In the genomic region with DNA sequence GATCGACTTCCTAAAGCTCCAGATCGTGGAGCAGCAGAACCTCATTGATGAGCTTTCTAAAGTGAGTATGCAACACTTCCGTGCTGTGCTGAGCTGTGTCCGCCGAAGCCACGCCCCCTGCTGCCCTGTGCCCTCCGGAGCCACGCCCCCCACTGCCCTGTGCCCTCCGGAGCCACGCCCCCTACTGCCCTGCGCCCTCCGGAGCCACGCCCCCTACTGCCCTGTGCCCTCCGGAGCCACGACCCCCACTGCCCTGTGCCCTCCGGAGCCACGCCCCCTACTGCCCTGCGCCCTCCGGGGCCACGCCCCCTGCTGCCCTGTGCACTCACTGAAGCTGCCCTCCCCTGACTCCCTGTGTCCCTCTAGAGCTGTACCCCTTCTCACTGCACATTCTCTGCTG, we compare ENCODE assay signal across 8 mouse cellular contexts.
DNase-seq lines count a peak whose midpoint lies in the region; ATAC-seq lines count a peak whose summit lies in the region.
"Had no signal": no experiment of that assay in that cellular context is flagged by ENCODE, and none has a peak within 500 bp of the region (broad histone marks: within the 10 kb centered on the region; RNA-seq: fewer than 3 reads in every experiment).

No protein-coding gene starts in this region.

- H3K4me3 ChIP-seq in midbrain, embryonic 12.5 days, result peak overlapping the region; percentile 13; the same call in 1 of the 2 replicates
- H3K4me3 ChIP-seq in midbrain, embryonic 14.5 days (replicated peaks; ENCODE audit: low read depth, low read length), result no peak overlapping the region
- H3K4me3 ChIP-seq in hindbrain, embryonic 14.5 days (replicated peaks; ENCODE audit: low read length), result no peak overlapping the region

- ATAC-seq in midbrain, embryonic 12.5 days (ENCODE audit: low FRiP score, low read depth), result no peak
- no peak for ATAC-seq in midbrain, embryonic 14.5 days (ENCODE audit: low FRiP score, low TSS enrichment)
- ATAC-seq in hindbrain, embryonic 14.5 days (ENCODE audit: low FRiP score), result no peak

- no peaks in the 10 kb centered on the region for H3K36me3 ChIP-seq in midbrain, embryonic 12.5 days
- no peaks in the 10 kb centered on the region for H3K36me3 ChIP-seq in midbrain, embryonic 14.5 days (ENCODE audit: control insufficient read depth, insufficient read depth, low read length)
- no peaks in the 10 kb centered on the region; the same call in 1 of the 2 replicates for H3K36me3 ChIP-seq in hindbrain, embryonic 14.5 days (replicated peaks; ENCODE audit: control insufficient read depth, insufficient read depth)

- intact Hi-C loops in left cerebral cortex, postnatal 36 days (cut with DNase I), result no loop called here

- H3K27ac ChIP-seq in midbrain, embryonic 12.5 days (replicated peaks), result no peak overlapping the region
- no peak overlapping the region for H3K27ac ChIP-seq in midbrain, embryonic 14.5 days (replicated peaks; ENCODE audit: low read depth, low read length)
- H3K27ac ChIP-seq in hindbrain, embryonic 14.5 days, result no peak overlapping the region

- H3K4me2 ChIP-seq in midbrain, embryonic 12.5 days (replicated peaks), result peak overlapping the region; percentile 44
- H3K4me2 ChIP-seq in midbrain, embryonic 14.5 days (ENCODE audit: low read length), result no peak overlapping the region
- H3K4me2 ChIP-seq in hindbrain, embryonic 14.5 days (replicated peaks), result 0 out of 2 replicates have a peak overlapping the region, but pooled peaks have one; percentile 15

- WGBS in midbrain, embryonic 12.5 days, result 11% methylated on average over 18 of the region's 20 CpGs
- 8% methylated on average over 20 of the region's 20 CpGs for WGBS in midbrain, embryonic 14.5 days
- WGBS in hindbrain, embryonic 14.5 days, result 15% methylated on average over 19 of the region's 20 CpGs

- peaks cover 4% of the 10 kb centered on the region for H3K27me3 ChIP-seq in midbrain, embryonic 12.5 days
- no peaks in the 10 kb centered on the region for H3K27me3 ChIP-seq in midbrain, embryonic 14.5 days (ENCODE audit: control insufficient read depth, insufficient read depth, low read length)
- H3K27me3 ChIP-seq in hindbrain, embryonic 14.5 days (ENCODE audit: control insufficient read depth, insufficient read depth, low read length), result no peaks in the 10 kb centered on the region

- 0 out of 2 replicates have a peak, but pooled peaks cover 13% of the 10 kb centered on the region for H3K4me1 ChIP-seq in midbrain, embryonic 12.5 days
- H3K4me1 ChIP-seq in midbrain, embryonic 14.5 days (ENCODE audit: control insufficient read depth, insufficient read depth, low read length), result 0 out of 2 replicates have a peak, but pooled peaks cover 5% of the 10 kb centered on the region
- no peaks in the 10 kb centered on the region for H3K4me1 ChIP-seq in hindbrain, embryonic 14.5 days (replicated peaks; ENCODE audit: control insufficient read depth, insufficient read depth, low read length)

- no peak overlapping the region for H3K9ac ChIP-seq in midbrain, embryonic 12.5 days (replicated peaks)
- no peak overlapping the region for H3K9ac ChIP-seq in midbrain, embryonic 14.5 days (replicated peaks; ENCODE audit: low read length)
- H3K9ac ChIP-seq in hindbrain, embryonic 14.5 days, result no peak overlapping the region

- no peak for DNase-seq in midbrain, embryonic 14.5 days
- DNase-seq in hindbrain, embryonic 14.5 days (ENCODE audit: low spot score), result no peak
- peak; percentile 37 for DNase-seq in liver
- peak; percentile 86 for DNase-seq in testis, postnatal 10 days (ENCODE audit: low spot score)
- no peak for DNase-seq in right cerebral cortex, postnatal 25 days
- DNase-seq in left cerebral cortex, postnatal 36 days (ENCODE audit: low spot score in 2 of 2), result no peak
- DNase-seq: gastrocnemius, postnatal 25 days had no signal

- no peaks in the 10 kb centered on the region for H3K9me3 ChIP-seq in midbrain, embryonic 12.5 days
- no peaks in the 10 kb centered on the region for H3K9me3 ChIP-seq in midbrain, embryonic 14.5 days (ENCODE audit: control insufficient read depth, low read length)
- no peaks in the 10 kb centered on the region for H3K9me3 ChIP-seq in hindbrain, embryonic 14.5 days (ENCODE audit: control insufficient read depth, low read length)

Comparison
In these comparisons a context has a peak if more than half of its experiments do, and no peak if none do; other contexts are left out.
1. DNase-seq: peak in liver (single experiment) and testis, postnatal 10 days (single experiment); none in midbrain, embryonic 14.5 days (single experiment), hindbrain, embryonic 14.5 days (single experiment), right cerebral cortex, postnatal 25 days (single experiment) and left cerebral cortex, postnatal 36 days (0 of 2).